Mouse (Mus musculus): ENCODE results near the gene Comt. TPM values are rescaled to one million over a fixed set of nuclear protein-coding genes. Genes with fewer than 3 reads are reported as not detected.

The Comt gene
- polyA plus RNA-seq, 2 experiments: 82.4 to 84.5 TPM

GRCm38 (mm10) chr16:18376297-18376954, 50.2 kb downstream of the Comt start:
- WGBS: 71% methylated on average over 6 of the region's 7 CpGs
- Histone ChIP-seq H3K36me3 (ENCODE audit: control insufficient read depth, insufficient read depth, low read length) (no peaks in the 10 kb centered on the region), H3K4me3 (replicated peaks; ENCODE audit: low read length) (no peak overlapping the region), H3K9ac (ENCODE audit: low read depth, low read length, severe bottlenecking) (no peak overlapping the region), H3K27ac (replicated peaks; ENCODE audit: low read depth, low read length) (no peak overlapping the region), H3K4me2 (replicated peaks; ENCODE audit: low read depth, low read length, severe bottlenecking) (no peak overlapping the region), H3K4me1 (ENCODE audit: control insufficient read depth, insufficient read depth, low read length) (peaks cover 2% of the 10 kb centered on the region; the same call in 1 of the 2 replicates), H3K27me3 (ENCODE audit: control insufficient read depth, insufficient read depth, low read length) (no peaks in the 10 kb centered on the region), H3K9me3 (ENCODE audit: control insufficient read depth, low read length) (no peaks in the 10 kb centered on the region)
- ATAC-seq (ENCODE audit: low FRiP score, low read depth) (no peak), DNase-seq (ENCODE audit: low spot score) (no peak)
- no peak for TF ChIP-seq POLR2A (IDR thresholded peaks at IDR 0.05; ENCODE audit: borderline replicate concordance, extremely low read depth, insufficient read depth, insufficient read length)

- Histone ChIP-seq H3K27ac (replicated peaks; ENCODE audit: low read depth, low read length) (no peak overlapping the region), H3K9me3 (ENCODE audit: control insufficient read depth, low read length) (no peaks in the 10 kb centered on the region), H3K36me3 (ENCODE audit: control insufficient read depth, insufficient read depth, low read length) (no peaks in the 10 kb centered on the region), H3K27me3 (ENCODE audit: control insufficient read depth, insufficient read depth, low read length) (no peaks in the 10 kb centered on the region), H3K4me3 (replicated peaks; ENCODE audit: low read length) (no peak overlapping the region), H3K9ac (ENCODE audit: low read depth, low read length, severe bottlenecking) (no peak overlapping the region), H3K4me2 (replicated peaks; ENCODE audit: low read depth, low read length, severe bottlenecking) (no peak overlapping the region), H3K4me1 (ENCODE audit: control insufficient read depth, insufficient read depth, low read length) (no peaks in the 10 kb centered on the region)
- 91% methylated on average over 4 of the region's 4 CpGs for WGBS
- DNase-seq (ENCODE audit: low spot score) (no peak), ATAC-seq (ENCODE audit: low FRiP score, low read depth) (no peak)
- no peak for TF ChIP-seq POLR2A (IDR thresholded peaks at IDR 0.05; ENCODE audit: borderline replicate concordance, extremely low read depth, insufficient read depth, insufficient read length)
Measured at GRCm38 (mm10) chr16:18373632-18374031, 53.0 kb downstream of the Comt start.

GRCm38 (mm10) chr16:18370197-18370596, 56.5 kb downstream of the Comt start:
- DNase-seq (ENCODE audit: low spot score): no peak

GRCm38 (mm10) chr16:18366849-18367248, 59.8 kb downstream of the Comt start:
- no peak for ATAC-seq (ENCODE audit: low FRiP score, low read depth)
- Histone ChIP-seq H3K4me2 (replicated peaks; ENCODE audit: low read depth, low read length, severe bottlenecking) (no peak overlapping the region), H3K36me3 (ENCODE audit: control insufficient read depth, insufficient read depth, low read length) (no peaks in the 10 kb centered on the region), H3K4me1 (ENCODE audit: control insufficient read depth, insufficient read depth, low read length) (no peaks in the 10 kb centered on the region), H3K27me3 (ENCODE audit: control insufficient read depth, insufficient read depth, low read length) (no peaks in the 10 kb centered on the region), H3K9ac (ENCODE audit: low read depth, low read length, severe bottlenecking) (no peak overlapping the region), H3K9me3 (ENCODE audit: control insufficient read depth, low read length) (no peaks in the 10 kb centered on the region; the same call in 1 of the 2 replicates), H3K4me3 (replicated peaks; ENCODE audit: low read length) (no peak overlapping the region), H3K27ac (replicated peaks; ENCODE audit: low read depth, low read length) (no peak overlapping the region)
- TF ChIP-seq POLR2A (IDR thresholded peaks at IDR 0.05; ENCODE audit: borderline replicate concordance, extremely low read depth, insufficient read depth, insufficient read length): no peak
- WGBS: 43% methylated on average over 4 of the region's 4 CpGs
- DNase-seq (ENCODE audit: low spot score): no peak

More at GRCm38 (mm10) chr16:18370197-18370596, 56.5 kb downstream of the Comt start:
- Histone ChIP-seq H3K9ac (ENCODE audit: low read depth, low read length, severe bottlenecking) (no peak overlapping the region), H3K36me3 (ENCODE audit: control insufficient read depth, insufficient read depth, low read length) (no peaks in the 10 kb centered on the region), H3K4me1 (ENCODE audit: control insufficient read depth, insufficient read depth, low read length) (no peaks in the 10 kb centered on the region), H3K27me3 (ENCODE audit: control insufficient read depth, insufficient read depth, low read length) (no peaks in the 10 kb centered on the region), H3K27ac (replicated peaks; ENCODE audit: low read depth, low read length) (no peak overlapping the region), H3K4me2 (replicated peaks; ENCODE audit: low read depth, low read length, severe bottlenecking) (no peak overlapping the region), H3K4me3 (replicated peaks; ENCODE audit: low read length) (no peak overlapping the region), H3K9me3 (ENCODE audit: control insufficient read depth, low read length) (no peaks in the 10 kb centered on the region)
- 94% methylated on average over 3 of the region's 3 CpGs for WGBS
- TF ChIP-seq POLR2A (IDR thresholded peaks at IDR 0.05; ENCODE audit: borderline replicate concordance, extremely low read depth, insufficient read depth, insufficient read length): no peak
- no peak for ATAC-seq (ENCODE audit: low FRiP score, low read depth)

- no peak overlapping the region for H3K9ac ChIP-seq (ENCODE audit: low read depth, low read length, severe bottlenecking)
- DNase-seq (ENCODE audit: low spot score) (no peak), ATAC-seq (ENCODE audit: low FRiP score, low read depth) (no peak)
- H3K27ac ChIP-seq (replicated peaks; ENCODE audit: low read depth, low read length): no peak overlapping the region
- no peaks in the 10 kb centered on the region for H3K4me1 ChIP-seq (ENCODE audit: control insufficient read depth, insufficient read depth, low read length)
- 71% methylated on average over 8 of the region's 8 CpGs for WGBS
- H3K4me3 ChIP-seq (replicated peaks; ENCODE audit: low read length): no peak overlapping the region
- no peaks in the 10 kb centered on the region for H3K36me3 ChIP-seq (ENCODE audit: control insufficient read depth, insufficient read depth, low read length)
- H3K4me2 ChIP-seq (replicated peaks; ENCODE audit: low read depth, low read length, severe bottlenecking): no peak overlapping the region
- TF ChIP-seq POLR2A (IDR thresholded peaks at IDR 0.05; ENCODE audit: borderline replicate concordance, extremely low read depth, insufficient read depth, insufficient read length): no peak
- no peaks in the 10 kb centered on the region; the same call in 1 of the 2 replicates for H3K9me3 ChIP-seq (ENCODE audit: control insufficient read depth, low read length)
- no peaks in the 10 kb centered on the region for H3K27me3 ChIP-seq (ENCODE audit: control insufficient read depth, insufficient read depth, low read length)
Measured at GRCm38 (mm10) chr16:18362948-18363347, 63.7 kb downstream of the Comt start.

Data from limb, embryonic 14.5 days (tissue).